Mouse (Mus musculus): ENCODE measurements at regions not wholly inside any gene's neighbourhood (a gene's known extent, or its start where the extent isn't known, plus 50 kb on each side); places are given as distances from the start of the nearest gene placed in this dataset.

DNA sequence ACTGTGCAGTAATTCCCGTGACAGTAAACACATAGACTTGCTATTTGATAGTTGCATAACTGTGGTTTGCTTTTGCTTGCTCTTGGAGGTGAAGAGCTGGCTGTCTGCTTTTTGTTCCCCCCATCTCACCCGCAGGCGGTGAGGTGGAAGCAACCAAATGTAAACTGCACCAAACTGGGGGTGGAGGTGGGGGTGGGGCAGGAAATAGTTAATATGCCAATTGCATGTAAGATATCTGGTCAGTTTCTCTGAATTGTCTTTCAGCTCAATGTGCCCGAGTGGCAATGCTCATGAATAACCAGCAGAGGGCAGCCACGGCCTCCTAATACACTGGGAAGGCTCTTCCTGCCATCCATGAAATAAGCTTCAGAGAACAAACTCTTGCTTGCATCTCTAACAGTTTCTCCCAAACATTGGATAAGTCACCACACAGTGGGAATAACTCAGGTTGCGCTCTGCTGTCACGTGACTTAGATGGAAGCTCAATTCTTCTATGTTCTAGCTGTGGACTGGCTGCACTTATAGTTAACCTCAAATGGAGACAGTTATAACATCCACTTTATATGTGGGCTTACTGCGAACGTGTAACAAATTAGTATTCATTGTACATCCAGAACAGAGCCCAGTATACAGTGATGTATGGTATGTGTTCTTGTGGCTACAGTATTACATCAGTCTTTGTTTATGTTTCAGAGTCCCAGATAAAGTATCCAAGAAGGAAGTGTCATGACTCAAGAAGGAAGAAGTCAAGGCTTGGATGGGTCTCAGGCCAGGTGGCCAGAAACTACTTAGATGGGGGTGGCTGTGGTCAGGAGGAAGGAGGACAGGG is 62.0 kb upstream of the Egflam start:
- peak; percentile 15 to 67 for DNase-seq (ENCODE audit: low spot score in 2 of 2)

DNA sequence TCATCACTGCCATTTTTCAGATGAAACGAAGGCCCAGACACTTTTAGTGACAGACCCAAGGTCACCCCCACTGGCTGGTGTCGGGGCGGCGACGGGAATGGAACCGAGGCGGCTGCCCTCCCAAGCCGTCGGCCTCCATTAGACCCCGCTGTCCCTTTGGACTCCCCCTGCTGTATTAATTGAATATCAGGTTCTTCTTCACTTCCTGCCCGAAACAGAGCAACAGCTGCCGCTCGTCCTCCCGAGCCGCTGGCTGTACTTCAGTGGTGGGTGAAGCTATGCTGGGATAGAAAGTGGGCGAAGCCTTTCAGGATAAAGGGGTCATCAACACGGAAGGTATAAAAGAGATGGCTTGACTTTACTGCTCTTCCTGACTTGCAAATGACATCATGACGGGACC is 64.4 kb upstream of the Egflam start:
- no peak for DNase-seq (ENCODE audit: low spot score in 2 of 2)

DNA sequence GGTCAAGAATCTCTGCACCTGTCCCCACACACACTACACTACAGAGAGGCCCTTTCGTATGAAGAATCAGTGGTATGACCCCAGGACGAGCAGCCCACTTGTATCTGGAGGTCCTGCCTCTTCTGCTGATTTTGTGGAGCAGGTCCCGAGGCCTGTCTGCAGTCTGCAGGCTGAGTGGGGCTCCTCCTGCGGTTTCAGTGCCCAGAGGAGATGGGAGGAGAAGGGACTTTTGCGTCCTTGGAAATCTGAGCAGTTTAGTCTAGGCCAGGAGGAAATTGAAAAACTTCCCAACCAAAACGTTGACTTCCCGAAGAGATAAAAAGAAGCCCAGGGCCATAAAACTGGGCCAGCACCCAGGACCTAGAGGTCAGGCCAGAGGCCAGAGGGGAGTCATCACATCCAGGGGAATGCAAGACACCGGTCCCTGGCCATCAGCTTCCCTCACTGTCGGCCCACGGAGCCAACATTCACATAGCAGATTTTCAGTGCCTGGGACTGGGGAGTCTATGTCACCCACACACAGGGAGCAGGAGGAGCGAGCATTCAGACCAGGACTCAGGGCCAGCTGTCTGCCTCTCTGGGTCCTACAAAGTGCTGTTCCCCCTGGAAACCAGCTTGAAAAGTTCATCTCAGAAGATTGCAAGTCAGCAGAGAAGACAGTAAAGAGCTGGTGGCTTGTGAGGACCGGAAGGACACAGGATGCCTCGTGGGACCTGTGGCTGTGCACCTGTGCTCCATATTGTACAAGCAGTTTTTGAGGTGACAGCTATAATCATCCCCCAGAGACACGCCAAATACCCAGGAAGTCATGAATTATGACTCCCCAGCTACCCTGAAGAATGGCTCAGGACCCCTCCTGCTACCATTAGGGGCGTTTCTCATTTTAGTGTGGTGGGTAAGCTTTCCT is 65.5 kb upstream of the Egflam start:
- DNase-seq (ENCODE audit: low spot score in 2 of 2), result no peak

DNA sequence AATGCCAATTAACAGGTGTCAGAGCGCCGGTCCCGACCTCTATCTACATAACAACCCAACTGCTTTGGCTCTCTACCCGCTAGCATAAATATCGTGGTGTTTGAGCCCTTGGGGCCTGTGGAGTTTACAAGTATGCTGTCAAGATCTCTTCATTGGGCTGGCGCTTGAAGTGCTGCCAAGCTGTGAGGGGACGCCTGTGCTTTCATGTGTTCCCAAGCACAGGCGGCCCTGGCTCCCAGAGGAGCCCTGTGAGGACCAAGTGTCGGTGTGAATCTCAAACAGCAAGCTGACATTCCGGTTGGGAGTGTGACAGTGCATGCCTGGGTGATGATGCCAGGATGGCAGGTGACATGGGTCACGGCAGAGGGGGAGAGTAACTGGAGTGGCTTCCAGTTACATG is 82.0 kb upstream of the Egflam start:
- DNase-seq (ENCODE audit: low spot score in 2 of 2), result no peak

DNA sequence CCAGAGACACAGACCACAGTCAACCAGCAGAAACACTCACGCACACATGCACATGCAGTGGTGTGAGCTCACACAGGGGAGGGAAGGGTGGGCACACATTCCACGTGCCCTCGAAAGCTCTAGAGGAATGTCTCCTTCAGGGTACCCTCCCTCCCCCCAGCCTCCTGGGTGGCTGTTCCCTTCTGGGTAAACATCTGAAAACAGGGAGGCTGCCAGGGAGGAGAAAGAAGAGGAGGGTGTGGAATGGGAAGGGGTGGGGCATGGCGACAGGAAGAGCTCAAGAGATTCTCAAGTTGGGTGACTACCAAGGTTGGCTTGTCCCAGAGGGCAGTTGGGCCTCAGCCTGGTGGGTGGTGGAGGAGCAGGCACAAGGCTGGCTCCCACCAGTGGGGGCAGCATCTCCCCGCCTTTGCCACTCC is 82.6 kb upstream of the Egflam start:
- no peak for DNase-seq (ENCODE audit: low spot score in 2 of 2)

DNA sequence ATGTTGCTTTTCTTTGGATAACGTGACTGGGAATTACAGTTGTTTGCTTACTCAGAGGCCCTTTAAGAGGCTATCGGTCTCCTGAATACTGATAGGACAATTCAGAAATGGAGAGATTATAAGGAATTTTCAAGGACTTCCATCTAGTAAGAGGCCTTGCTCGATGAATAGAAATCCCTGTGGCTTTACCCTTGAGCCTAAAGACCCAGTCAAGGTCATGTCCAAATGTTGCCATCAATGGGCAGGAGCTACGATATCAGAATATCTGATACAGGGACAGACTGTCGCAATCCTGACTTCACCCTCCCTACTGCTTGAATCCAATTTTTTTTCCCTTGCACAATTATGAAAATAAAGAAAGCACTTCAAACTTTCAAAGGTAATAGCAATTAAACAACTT is 85.5 kb upstream of the Egflam start:
- no peak for DNase-seq (ENCODE audit: low spot score in 2 of 2)

DNA sequence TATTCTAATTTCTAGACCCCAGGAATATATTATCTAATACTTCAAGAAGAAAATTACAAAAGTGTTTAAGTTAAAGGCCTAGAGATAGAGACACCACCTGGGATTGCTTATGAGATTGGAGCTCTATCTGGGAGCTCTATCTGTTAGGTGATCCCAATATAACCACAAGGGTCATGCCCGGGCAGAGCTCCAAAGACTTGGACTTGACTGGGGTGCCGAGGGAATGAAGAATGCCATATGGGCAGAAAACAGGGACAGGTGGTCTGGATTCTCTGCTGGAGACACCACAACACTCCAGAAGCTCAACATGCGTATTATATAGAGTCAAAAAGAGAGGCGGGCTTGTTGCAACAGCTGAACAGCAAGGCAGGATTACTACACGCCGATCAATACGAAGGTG is 92.9 kb upstream of the Egflam start:
- no peak for DNase-seq (ENCODE audit: low spot score in 2 of 2)

DNA sequence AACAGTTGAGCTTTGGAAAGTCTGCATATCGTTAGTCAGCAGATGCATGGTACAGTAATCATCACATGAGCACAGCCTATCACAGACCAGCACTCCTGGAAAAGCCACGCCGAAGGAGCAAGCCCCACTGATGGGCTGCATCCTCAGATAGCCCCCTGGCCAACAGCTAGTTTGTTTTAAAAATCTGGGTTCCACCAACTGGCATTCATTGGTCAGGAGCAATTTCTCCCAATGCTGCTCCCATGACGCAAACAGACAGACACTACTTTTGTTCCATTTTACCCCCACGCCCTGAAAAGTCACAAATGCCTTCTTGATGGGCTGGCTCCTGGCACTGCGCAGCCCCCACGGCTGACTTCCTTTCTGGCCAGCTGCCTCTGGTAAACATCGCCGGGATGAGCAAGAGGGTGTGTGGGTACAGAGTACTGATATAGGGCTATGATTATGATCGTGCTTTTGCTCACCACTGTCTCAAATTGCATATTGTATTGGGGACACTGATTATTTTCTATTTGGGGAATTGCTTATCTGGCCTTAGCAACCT is 95.0 kb upstream of the Egflam start:
- no peak for DNase-seq (ENCODE audit: low spot score in 2 of 2)

DNA sequence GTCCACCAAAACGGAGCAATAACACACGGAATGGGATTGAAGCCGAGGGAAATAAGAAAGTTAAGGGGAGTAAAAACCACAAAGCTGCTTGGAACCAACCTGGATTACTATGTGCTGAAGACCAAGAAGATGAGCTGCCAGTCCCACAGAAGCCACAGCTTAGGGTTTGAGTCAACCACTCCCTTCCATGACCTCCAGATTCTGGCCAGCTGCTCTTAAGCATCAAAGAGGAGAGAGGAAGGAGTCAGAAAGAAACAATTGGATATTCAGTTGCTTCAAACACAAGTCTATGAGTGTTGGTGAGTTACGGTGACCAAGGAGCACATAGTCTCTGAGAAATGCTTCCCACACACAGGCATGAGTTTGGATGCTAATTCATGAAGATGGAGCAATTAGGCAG is 99.7 kb upstream of the Egflam start:
- no peak for DNase-seq (ENCODE audit: low spot score in 2 of 2)

DNA sequence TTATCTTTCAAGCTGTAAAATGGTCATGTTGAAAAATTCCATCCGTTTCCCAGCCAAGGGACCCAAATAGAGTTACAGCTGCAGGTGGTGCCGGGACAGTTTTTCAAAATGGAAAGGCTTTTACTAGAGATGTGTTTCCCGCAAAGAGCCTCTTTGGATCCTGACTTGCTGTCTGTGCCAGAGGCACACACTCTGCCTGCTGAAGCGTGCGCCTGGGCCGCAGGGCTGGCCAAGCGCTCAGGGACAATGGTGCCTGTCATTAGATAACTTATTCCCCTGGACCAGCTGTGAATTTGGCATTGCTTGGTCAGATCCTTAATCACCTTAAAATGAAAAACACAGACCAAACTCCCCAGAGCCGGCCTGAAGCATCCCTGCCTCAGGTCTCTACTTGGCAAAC is 110.3 kb upstream of the Egflam start:
- no peak for DNase-seq (ENCODE audit: low spot score in 2 of 2)

DNA sequence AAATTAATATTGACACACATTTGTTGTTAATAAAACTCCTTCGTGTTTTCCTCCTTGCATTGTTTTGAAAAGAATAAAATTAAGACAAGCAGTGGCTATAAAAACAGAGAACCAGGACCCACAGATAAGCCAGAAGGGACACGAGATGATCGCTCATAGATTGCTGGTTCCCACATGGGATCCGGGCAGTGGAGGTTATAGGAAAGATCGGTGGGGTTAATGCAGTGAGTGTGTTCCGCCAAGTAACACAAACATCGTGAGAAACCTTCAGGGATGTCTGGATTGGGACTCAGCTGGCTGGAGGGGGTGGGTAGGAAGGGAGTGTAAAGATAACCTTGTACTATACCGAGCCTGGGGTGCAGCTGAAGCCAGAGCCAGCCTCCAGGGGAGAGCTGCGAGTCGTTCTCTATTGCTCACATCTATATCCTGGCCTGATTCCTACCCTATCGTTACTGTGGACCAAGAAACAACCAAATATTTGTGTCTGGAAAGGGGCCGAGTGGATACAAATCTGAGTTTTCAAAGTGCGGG is 116.6 kb upstream of the Egflam start:
- DNase-seq (ENCODE audit: low spot score in 2 of 2), result no peak

DNA sequence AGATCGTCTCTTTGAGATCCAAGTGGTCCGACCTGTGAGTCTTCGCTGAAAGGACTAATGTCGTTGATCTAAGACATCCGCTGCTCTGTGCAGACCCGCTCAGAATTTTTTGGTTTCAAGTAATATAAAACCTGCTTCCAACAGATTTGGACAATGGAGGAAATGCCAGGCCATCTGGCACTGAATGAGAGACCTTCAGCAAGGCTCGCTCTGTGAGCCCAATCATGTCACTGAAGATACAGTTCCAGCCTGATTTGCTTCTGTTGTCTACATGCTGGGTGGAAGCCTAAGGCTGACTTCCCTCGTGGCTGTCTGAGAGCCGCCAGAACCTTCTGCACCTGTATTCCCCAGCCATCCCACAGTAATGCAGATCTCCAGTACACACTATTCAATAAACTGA is 123.4 kb upstream of the Egflam start:
- DNase-seq (ENCODE audit: low spot score in 2 of 2), result no peak

DNA sequence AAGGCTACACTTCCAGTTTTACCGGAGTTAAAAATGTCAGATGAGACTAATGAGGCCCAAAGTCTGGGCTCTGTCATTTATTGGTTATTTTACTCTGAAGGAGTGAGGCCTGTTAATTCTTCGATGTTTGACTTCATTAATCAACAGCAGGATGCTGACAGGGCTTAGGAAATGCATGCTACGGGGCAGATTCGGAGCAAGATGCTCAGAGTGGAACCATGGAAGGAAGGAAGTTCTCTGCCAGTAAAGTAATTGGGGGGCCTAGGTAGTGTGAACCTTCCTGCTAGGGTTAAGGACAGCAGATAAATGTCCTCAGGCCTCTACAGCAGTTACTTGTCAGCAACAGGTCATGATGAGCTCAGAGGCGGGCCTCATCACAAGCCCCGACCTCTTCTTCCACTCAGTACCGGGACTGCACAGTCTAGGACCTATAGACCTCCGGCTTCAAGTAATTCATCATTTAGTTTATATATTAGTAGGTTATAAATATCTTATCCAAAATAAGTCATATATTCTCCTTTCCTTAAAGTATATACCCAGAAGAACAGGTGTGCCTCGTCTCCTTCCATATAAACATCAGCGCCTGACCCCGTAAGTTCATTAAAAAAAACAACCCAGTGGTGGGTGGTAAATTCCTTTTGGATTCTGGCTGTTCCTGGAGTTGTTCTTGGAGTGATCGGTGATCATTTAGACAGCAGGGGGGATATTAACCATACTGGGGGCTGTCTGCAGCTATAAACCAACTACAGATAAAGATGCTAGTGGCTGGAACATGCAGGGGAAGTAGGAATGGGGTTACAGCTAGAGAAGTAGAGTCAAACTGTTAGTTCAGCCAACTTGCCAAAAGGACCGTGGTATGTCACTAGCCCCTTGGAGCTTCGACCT is 124.9 kb upstream of the Egflam start:
- no peak for DNase-seq (ENCODE audit: low spot score in 2 of 2)

DNA sequence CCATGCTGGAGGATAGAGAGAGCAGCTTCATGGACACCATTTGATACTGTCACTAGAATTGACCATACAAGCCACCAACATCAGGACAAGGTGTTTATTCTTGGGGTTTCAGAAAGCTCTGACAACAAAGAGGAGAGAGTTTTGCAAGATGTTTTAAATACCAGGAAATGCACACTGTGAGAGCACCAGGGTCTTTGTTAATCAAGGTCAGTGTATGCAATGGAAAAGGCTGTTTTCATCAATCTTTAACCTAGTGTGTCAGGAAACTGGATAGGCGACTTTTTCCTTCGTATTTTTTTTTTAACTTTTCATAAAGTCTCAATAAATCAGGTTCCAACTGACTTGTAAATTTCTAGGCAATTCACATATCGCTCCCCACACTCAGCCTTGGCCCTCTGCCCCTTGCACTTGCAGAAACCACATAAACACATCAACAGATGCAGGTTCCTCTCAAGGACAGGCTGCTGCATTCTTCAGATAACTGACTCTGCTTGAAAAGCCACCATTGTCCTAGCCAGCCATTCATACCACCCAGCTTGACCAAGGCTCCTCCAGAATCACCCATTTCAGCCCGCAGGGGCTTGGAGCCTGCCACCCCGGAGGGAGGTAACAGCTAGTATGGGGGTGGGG is 132.9 kb upstream of the Egflam start:
- DNase-seq (ENCODE audit: low spot score in 2 of 2), result no peak

DNA sequence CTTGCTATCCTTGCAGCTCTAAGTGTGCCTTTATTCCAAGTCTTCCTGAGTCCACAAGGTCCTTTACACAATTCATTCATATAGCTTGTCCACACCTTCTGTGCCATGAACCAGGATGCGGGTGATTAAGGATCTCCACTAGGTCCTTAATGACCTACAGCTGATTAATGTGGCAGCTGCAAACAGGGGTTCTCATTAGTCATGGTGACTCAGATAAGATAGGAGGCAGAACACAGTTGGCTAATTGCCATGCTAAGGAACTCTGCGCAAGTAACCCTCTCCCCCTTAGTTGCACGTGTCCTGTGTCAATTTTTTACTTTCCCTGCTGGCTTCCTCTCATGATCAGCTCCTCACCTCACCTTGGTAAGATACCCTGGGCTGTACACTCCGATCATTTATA is 139.7 kb upstream of the Egflam start:
- no peak for DNase-seq (ENCODE audit: low spot score in 2 of 2)

DNA sequence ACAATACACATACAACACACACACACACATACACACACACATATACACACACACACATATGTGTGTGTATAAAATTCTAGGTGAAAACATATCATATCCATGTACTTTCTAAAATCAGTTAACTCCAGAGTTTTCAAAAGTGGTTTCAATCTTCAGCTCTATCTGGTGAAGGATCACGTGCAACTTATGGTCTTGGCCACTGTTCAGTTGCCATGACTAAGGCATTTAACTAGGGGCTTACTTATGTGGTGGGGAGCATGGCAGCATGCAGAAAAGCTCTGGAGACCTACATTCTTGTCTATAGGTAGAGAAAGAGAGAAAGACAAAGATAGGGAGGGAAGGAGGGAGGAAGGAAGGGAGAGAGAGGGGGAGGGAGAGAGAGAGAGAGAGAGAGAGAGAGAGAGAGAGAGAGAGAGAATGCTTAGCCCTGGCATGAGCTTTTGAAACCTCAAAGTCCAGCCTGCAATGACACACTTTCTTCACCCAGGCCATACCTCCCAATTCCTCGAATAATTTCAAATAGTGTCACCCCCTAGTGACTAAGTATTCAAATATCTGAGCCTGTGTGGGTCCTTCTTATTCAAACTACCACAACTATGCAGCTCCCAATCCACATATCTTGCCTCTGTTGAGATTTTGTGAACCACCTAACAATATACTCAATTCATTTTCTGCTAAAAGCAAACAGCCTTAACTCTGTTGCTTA is 155.1 kb upstream of the Egflam start:
- DNase-seq (ENCODE audit: low spot score in 2 of 2), result no peak

DNA sequence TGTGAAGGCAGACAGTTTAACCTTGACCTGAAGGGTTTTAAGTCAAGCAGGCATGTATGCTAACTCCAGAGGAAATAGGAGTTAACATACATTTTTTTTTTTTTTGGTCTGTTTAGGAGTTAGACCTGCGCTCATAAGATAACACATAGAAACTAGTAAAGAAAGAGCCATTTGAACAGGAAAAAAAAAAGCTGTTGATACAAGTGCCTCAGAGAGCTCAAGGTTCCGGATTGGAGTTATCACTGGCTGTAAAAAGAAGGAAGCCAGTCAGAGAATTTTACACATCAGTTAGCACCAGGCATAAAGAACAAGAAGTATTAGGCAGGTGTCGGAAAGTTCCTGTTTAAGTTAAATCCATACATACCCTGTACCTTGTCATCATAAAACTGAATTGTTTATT is 156.2 kb upstream of the Egflam start:
- no peak for DNase-seq (ENCODE audit: low spot score in 2 of 2)

DNA sequence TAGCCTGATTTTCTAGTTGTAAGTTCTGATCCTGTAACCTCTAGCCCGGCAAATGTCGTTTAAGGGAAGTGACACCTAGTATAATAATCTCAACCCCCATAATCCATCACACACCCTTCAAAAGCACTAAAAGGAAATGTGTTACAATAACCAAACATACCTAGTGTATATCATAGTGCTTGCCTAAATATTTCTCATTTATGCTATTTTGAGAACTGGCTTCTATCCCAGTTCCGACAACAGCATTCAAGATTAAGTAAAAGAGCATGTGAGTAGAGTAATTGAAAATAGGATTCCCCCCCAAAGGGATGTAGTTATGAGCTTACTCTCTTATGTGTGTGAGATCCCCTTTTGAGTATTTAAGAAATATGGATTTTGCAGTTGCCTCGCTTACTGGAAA is 165.1 kb upstream of the Egflam start:
- DNase-seq (ENCODE audit: low spot score in 2 of 2), result no peak

DNA sequence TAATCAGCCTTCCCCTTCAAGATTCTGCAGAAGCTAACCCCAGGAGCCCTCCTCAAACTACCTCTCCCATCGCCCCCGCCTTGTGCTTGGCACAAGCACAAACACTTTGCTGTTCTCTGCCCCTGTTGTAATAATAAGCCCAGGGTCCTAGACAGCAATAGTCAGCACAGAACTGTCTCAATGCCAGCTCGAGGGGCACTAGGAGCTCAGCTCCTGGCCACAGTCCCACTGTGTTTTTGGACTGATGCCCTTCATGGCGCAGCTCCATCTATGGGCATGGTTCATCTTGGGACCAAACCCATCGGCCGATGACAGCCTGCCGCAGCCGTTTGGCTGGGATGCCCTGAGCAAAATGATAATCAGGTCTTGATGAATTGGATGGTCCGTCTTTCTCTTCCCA is 165.5 kb upstream of the Egflam start:
- DNase-seq (ENCODE audit: low spot score in 2 of 2), result no peak

DNA sequence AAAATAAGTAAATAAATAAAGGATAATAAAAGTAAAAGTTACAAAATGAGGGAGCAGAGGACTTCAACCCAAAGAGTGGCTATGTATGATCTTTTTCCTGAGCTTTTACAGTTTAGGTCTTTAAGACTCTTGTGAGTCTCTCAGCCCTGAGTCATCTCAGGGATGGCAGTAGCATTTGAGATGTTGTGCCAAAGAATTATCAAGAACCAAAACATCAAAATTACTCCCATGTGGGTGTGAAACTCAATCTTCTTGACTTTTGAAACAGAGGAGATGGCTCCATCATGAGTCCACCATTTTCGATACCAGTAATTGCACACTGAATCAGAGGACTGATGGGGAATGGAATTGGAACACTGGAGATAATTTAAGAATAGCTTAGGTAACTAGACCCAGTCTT is 174.0 kb upstream of the Egflam start:
- DNase-seq (ENCODE audit: low spot score in 2 of 2), result no peak
